Mouse (Mus musculus) limb, embryonic 12.5 days (tissue): Measurements from ENCODE around the gene Carnmt1. TPM values are rescaled to one million over a fixed set of nuclear protein-coding genes. Genes with fewer than 3 reads are reported as not detected.
A peak's percentile ranks its signal among the peaks of the same experiment; 100 is the strongest.

ENCODE experiments used
- ATAC-seq: fragments of 200-750 bp; cut with Nextera tagmentation; 2 replicates; pipeline ENCODE4 v1.8.0; 2017; ENCODE audit warnings: low read depth, moderate TSS enrichment; ENCODE audit not compliant: insufficient number of reproducible peaks, insufficient read depth, low FRiP score, low TSS enrichment
- H3K27ac ChIP-seq: fragments of 300-500 bp; sonication (generic); 2 replicates; pipeline ENCODE4 v1.5.1; 2016; ENCODE audit warnings: mild to moderate bottlenecking, moderate library complexity
- H3K27me3 ChIP-seq: fragments of 300-500 bp; sonication (generic); 2 replicates; pipeline ENCODE4 v1.6.1; 2016; ENCODE audit warnings: mild to moderate bottlenecking, moderate library complexity
- H3K36me3 ChIP-seq: fragments of 300-500 bp; sonication (generic); 2 replicates; pipeline ENCODE4 v1.6.1; 2016; ENCODE audit warnings: mild to moderate bottlenecking, moderate library complexity
- H3K4me1 ChIP-seq: fragments of 300-500 bp; sonication (generic); replicated peaks from 2 replicates; pipeline ENCODE4 v1.6.1; 2016
- H3K4me2 ChIP-seq: fragments of 300-500 bp; sonication (generic); 2 replicates; pipeline ENCODE4 v1.6.1; 2016; ENCODE audit warnings: mild to moderate bottlenecking, moderate library complexity
- H3K4me3 ChIP-seq: fragments of 300-500 bp; sonication (generic); replicated peaks from 2 replicates; pipeline ENCODE4 v1.5.1; 2016; ENCODE audit warnings: mild to moderate bottlenecking
- H3K9ac ChIP-seq: fragments of 300-500 bp; sonication (generic); replicated peaks from 2 replicates; pipeline ENCODE4 v1.6.1; 2016; ENCODE audit warnings: mild to moderate bottlenecking, moderate library complexity
- H3K9me3 ChIP-seq: fragments of 300-500 bp; sonication (generic); 2 replicates; pipeline ENCODE4 v1.6.1; 2016; ENCODE audit warnings: mild to moderate bottlenecking, moderate library complexity
- WGBS: fragments of 180-500 bp; shearing (Covaris S2); methylation state at CpG from one replicate; pipeline ENCODE4 v1.1.7; 2016; 5-methylcytosine and 5-hydroxymethylcytosine counted together
- polyA plus RNA-seq: library from polyadenylated mRNA; unstranded; fragments of >200 nt; fragmentation: Nextera tagmentation; extraction: Ambion mirVana; gene quantifications from 2 replicates; pipeline ENCODE4 v1.2.1, GENCODE M21; 2016

The Carnmt1 gene
- polyA plus RNA-seq, 1 experiment from 2014 or later, result 34.9 TPM

DNA sequence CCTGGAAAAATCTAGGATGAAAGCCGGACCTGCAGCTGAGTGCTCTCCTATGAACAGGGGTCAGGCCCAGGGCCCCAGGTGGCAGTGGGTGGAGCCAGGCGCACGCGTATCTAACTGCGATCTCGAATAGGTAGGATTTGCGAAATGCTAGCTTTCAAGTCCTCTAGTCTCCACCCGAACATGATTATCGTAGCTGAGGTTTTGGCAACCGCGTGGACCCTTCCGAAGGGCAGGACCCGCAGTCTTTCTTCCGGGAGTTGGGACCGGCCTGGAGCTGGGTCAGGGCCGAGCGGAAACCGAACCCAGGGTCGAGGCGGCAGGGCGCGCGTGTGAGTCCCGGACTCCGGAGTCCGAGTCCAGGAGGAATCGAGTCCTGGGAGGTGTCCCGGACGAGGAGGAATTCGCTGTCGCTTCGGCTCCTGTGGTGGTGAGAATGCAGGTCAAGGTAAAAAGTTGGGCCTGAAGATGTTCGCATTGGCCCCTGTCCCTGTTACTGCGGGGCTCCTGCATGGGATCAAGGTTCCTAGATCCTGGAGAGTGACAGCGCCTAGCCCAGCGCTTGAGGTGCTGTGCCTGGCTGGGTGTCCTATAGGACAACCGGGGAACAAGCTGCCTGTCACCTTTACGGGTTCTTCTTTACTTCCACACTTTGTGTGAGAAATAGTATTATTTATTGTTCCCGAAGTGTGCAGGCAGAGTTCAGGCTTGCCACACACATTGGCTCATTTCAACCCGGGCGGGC, 79.2 kb downstream of the Carnmt1 start, which contains the start of gene Trpm6:
Gene Trpm6 (plus strand): TSS at position 386 of the 742 bp plus-strand sequence.
- Histone ChIP-seq H3K4me2 (peak within 1 kb of the TSS; percentile 78), H3K9ac (peak within 1 kb of the TSS; percentile 44), H3K27ac (no peak within 1 kb of the TSS), H3K9me3 (no peaks in the 10 kb centered on the region), H3K4me1 (peaks cover 8% of the 10 kb centered on the region; the same call in 1 of the 2 replicates), H3K27me3 (peaks cover 17% of the 10 kb centered on the region; the same call in 1 of the 2 replicates), H3K4me3 (peak within 1 kb of the TSS; percentile 43), H3K36me3 (no peaks in the 10 kb centered on the region)
- peak; percentile 30; the same call in 1 of the 2 replicates for ATAC-seq
- WGBS, result 4% methylated on average over 41 of the region's 41 CpGs

Other genes starting within 250 kb of the Carnmt1 start
- 36.2 and 38.9 TPM in 2 replicates for gene Ostf1, start 38.9 kb upstream of the Carnmt1 start, polyA plus RNA-seq
- 11.2 and 11.8 TPM in 2 replicates for gene Nmrk1, start 38.8 kb upstream of the Carnmt1 start, polyA plus RNA-seq
- 39.6 and 39.7 TPM in 2 replicates for gene D030056L22Rik, start 42.4 kb downstream of the Carnmt1 start, polyA plus RNA-seq
- 0.28 and 0.73 TPM in 2 replicates for gene Trpm6, start 79.2 kb downstream of the Carnmt1 start, polyA plus RNA-seq